Mouse (Mus musculus): ENCODE results near the gene S100a4.

DNA sequence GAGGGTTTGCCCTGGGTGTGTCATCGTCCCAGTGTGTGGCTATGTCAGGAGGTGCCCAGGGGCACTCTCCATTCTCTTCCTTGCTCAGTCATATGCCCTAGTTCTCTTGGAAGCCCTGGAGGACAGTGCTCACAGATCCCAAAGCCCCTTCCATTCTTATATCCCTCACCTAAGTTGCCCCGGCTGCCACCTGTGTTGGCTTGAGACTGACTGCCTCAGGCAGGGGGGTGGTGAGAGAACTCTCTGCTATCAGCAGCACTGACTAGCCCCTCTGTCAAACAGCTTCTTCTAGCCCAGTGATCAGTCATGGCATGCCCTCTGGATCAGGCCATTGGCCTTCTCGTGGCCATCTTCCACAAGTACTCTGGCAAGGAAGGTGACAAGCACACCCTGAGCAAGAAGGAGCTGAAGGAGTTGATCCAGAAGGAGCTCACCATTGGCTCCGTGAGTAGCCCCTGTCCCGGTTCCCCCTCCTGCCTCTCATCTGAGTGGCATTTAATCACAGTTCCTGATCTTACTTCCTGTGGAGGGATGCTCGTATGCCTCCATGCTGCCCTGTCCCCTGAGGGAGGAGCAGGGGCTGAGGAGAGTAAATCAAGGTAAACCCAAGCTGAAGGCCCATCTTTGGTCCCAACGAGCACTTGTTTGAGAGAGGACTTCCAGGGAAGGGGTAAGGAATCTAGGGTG, 10.0 kb downstream of the S100a4 start:
- no peak for TF ChIP-seq CTCF (IDR thresholded peaks at IDR 0.05)
- TF ChIP-seq EP300 (IDR thresholded peaks at IDR 0.05; ENCODE audit: insufficient read depth, low read depth, low read length) = no peak
- no peak for TF ChIP-seq POLR2A (IDR thresholded peaks at IDR 0.05; ENCODE audit: insufficient read depth, low read depth, low read length)
